Mouse (Mus musculus): Measurements from ENCODE around the gene Ak9.

GRCm38 (mm10) chr10:41403893-41404612 lies 100.3 kb downstream of the Ak9 start:
- TF ChIP-seq POLR2A (IDR thresholded peaks at IDR 0.05; ENCODE audit: low read depth, low read length) (no peak), CTCF (conservative IDR thresholded peaks at IDR 0.05; ENCODE audit: insufficient read depth, insufficient read length, low read depth, low read length) (0 out of 2 replicates have a peak, but pooled peaks have one; percentile 11)

Data from kidney, adult 2 months (tissue).